Mouse (Mus musculus) ES-Bruce4 (cell line): Measurements from ENCODE around the gene Ssna1. TPM values are rescaled to one million over a fixed set of nuclear protein-coding genes. Genes with fewer than 3 reads are reported as not detected.
A peak's percentile ranks its signal among the peaks of the same experiment; 100 is the strongest.
"Not testable (repeated sequence)": the region's sequence is repeated elsewhere in the genome, so short reads cannot be mapped to it uniquely, and the experiment has no call there.

Experiments
- H3K27ac ChIP-seq: 2 replicates; pipeline ENCODE4 v1.5.1; 2012; ENCODE audit warnings: low read length, inconsistent platforms; ENCODE audit not compliant: insufficient read depth
- H3K27me3 ChIP-seq: 2 replicates; pipeline ENCODE4 v1.6.1; 2012; ENCODE audit warnings: mild to moderate bottlenecking, low read length, inconsistent platforms; ENCODE audit not compliant: control insufficient read depth, poor library complexity, insufficient read depth, severe bottlenecking
- H3K36me3 ChIP-seq: 2 replicates; pipeline ENCODE4 v1.6.1; 2012; ENCODE audit warnings: inconsistent platforms, mild to moderate bottlenecking, low read length, moderate library complexity; ENCODE audit not compliant: control insufficient read depth, poor library complexity, insufficient read depth, severe bottlenecking
- H3K4me1 ChIP-seq: one replicate; pipeline ENCODE4 v1.8.1; 2011; ENCODE audit warnings: low read length; ENCODE audit not compliant: control insufficient read depth, insufficient read depth
- H3K4me3 ChIP-seq: 2 replicates; pipeline ENCODE4 v1.5.1; 2011; ENCODE audit warnings: low read depth, mild to moderate bottlenecking, low read length
- H3K9ac ChIP-seq: 2 replicates; pipeline ENCODE4 v1.6.1; 2012; ENCODE audit warnings: low read depth, mild to moderate bottlenecking, inconsistent platforms; ENCODE audit not compliant: poor library complexity, severe bottlenecking
- H3K9me3 ChIP-seq: replicated peaks from 2 replicates; pipeline ENCODE4 v1.6.1; 2012; ENCODE audit warnings: mild to moderate bottlenecking, low read length, inconsistent platforms; ENCODE audit not compliant: control insufficient read depth, poor library complexity, insufficient read depth, severe bottlenecking
- CTCF ChIP-seq: IDR thresholded peaks from one replicate; pipeline ENCODE4 v1.8.1; 2011; ENCODE audit warnings: low read depth, low read length
- EP300 ChIP-seq: IDR thresholded peaks from 2 replicates; pipeline ENCODE4 v1.6.1; 2011; ENCODE audit warnings: low read depth, low read length; ENCODE audit not compliant: insufficient read depth
- POLR2A ChIP-seq: IDR thresholded peaks from one replicate; pipeline ENCODE4 v1.8.1; 2011; ENCODE audit warnings: low read length; ENCODE audit not compliant: insufficient read depth
- polyA plus RNA-seq: library from polyadenylated mRNA; stranded (reverse); fragments of >200 nt; gene quantifications from 2 replicates; pipeline ENCODE4 v1.2.4, GENCODE M21; 2011; ENCODE audit warnings: low read depth; ENCODE audit not compliant: missing spikeins, insufficient read depth, insufficient read length

The Ssna1 gene
- polyA plus RNA-seq, 1 experiment: 49.1 TPM

GRCm38 (mm10) chr2:25261870-25262269 lies 10.4 kb downstream of the Ssna1 start:
- peak overlapping the region; percentile 84 for H3K4me3 ChIP-seq
- no peaks in the 10 kb centered on the region for H3K36me3 ChIP-seq
- no peaks in the 10 kb centered on the region for H3K27me3 ChIP-seq
- peak overlapping the region; percentile 78 for H3K27ac ChIP-seq
- no peaks in the 10 kb centered on the region for H3K9me3 ChIP-seq
- peaks cover 5% of the 10 kb centered on the region for H3K4me1 ChIP-seq
- no peak for TF ChIP-seq EP300
- TF ChIP-seq POLR2A: no peak
- no peak for TF ChIP-seq CTCF
- H3K9ac ChIP-seq: peak overlapping the region; percentile 65

GRCm38 (mm10) chr2:25258887-25259286 lies 13.4 kb downstream of the Ssna1 start:
- Histone ChIP-seq H3K9me3 (no peaks in the 10 kb centered on the region), H3K27ac (no peak overlapping the region), H3K4me3 (no peak overlapping the region), H3K9ac (no peak overlapping the region), H3K27me3 (no peaks in the 10 kb centered on the region), H3K4me1 (peaks cover under 1% of the 10 kb centered on the region), H3K36me3 (no peaks in the 10 kb centered on the region)
- TF ChIP-seq CTCF: peak; percentile 23
- no peak for TF ChIP-seq POLR2A

DNA sequence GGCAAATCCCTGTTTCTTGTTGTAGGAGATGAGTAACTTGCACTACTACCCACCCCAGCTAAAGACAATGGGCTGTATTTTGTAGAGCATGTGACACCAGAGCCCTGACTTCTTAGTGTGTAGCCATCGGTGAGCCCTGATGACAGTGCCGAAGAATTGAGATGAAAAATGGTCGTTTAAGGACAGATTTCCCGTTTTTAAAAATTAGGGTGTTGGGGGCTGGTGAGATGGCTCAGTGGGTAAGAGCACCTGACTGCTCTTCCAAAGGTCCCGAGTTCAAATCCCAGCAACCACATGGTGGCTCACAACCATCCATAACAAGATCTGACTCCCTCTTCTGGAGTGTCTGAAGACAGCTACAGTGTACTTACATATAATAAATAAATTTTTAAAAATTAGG lies 15.0 kb downstream of the Ssna1 start:
- H3K27me3 ChIP-seq, H3K4me3 ChIP-seq, H3K9ac ChIP-seq, H3K9me3 ChIP-seq, H3K36me3 ChIP-seq, H3K4me1 ChIP-seq, H3K27ac ChIP-seq: not testable (repeated sequence)

DNA sequence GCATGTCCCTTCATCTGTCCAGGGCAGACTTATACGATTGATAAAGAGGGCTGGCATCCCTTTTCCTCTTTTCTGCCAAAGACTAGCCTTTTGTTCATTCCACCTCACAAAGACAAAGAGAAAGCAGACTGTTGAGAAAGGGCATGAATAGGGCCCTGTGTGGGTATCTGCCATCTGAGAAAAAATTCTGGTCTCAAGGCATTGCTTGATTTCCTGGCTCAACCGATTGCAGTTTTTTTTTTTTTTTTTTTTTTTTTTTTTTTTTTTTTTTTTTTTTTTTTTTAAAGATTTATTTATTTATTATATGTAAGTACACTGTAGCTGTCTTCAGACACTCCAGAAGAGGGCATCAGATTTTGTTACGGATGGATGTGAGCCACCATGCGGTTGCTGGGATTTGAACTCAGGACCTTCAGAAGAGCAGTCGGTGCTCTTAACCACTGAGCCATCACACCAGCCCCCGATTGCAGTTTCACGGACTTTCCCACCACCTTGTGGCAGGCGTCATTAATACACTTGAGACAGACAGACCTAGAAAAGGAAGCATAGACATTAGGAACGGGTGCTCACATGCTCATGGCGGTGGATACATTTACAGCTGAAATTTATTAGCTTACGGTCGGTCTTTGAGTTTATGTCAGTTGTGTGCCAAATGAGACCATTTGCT lies 15.7 kb downstream of the Ssna1 start:
- not testable (repeated sequence) for H3K27ac ChIP-seq
- peak overlapping the region; percentile 68 for H3K9ac ChIP-seq

DNA sequence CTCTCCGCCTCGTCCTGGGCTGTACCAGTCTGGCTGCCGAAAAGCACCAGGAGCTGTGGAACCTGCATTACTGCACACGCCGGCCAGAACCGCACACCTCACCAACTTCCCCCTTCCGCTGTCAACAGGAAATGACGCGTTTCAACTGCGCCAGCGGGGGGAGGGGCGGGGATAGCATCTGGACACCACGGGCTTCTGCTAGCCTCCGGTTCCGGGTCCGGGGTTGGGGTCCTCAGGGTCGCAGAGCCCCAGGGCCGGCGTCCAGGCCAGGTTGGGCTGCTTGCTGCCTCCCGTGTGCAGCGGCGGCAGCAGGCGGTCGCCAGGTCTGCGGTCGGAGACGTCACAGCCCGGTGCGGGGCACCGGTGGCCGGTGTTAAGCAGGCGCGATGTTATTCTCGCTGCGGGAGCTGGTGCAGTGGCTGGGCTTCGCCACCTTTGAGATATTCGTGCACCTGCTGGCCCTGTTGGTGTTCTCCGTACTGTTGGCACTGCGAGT lies 16.9 kb downstream of the Ssna1 start, which contains the start of gene Tmem203:
Gene Tmem203, plus strand, starts transcription at position 156 of the 496 bp plus-strand sequence.
- H3K27ac ChIP-seq: 0 out of 2 replicates have a peak within 1 kb of the TSS, but pooled peaks have one; percentile 2
- TF ChIP-seq CTCF (no peak), EP300 (peak; percentile 78), POLR2A (peak; percentile 66)

More for the DNA sequence above, 15.7 kb downstream of the Ssna1 start:
- H3K9me3 ChIP-seq, H3K36me3 ChIP-seq, H3K27me3 ChIP-seq, H3K4me1 ChIP-seq: not testable (repeated sequence)
- TF ChIP-seq CTCF: peak; percentile 34
- H3K4me3 ChIP-seq: peak overlapping the region; percentile 28

DNA sequence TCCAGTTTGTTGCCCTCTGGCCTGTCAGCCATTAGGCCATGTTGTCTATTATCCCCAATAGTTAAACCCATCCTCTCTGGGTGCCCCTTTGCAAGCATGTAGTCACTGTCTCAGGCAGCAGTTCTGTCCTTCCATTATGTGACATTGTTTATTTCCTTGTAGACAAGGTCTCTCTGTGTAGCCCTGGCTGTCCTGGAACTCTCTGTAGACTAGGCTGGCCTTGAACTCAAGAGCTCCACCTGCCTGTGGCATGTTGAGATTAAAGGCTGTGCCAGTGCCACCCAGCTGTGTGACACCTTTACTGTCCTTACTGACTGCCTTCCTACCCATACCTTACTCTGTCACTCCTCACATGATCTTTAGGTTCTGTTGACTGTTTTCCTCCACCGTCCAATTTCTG lies 19.9 kb downstream of the Ssna1 start:
- H3K27me3 ChIP-seq: no peaks in the 10 kb centered on the region

More for the DNA sequence above, 16.9 kb downstream of the Ssna1 start, which contains the start of gene Tmem203:
- Histone ChIP-seq H3K9me3 (no peaks in the 10 kb centered on the region), H3K27me3 (no peaks in the 10 kb centered on the region), H3K9ac (peak within 1 kb of the TSS; percentile 68), H3K4me3 (peak within 1 kb of the TSS; percentile 82), H3K36me3 (peaks cover 8% of the 10 kb centered on the region), H3K4me1 (no peaks in the 10 kb centered on the region)

More for the DNA sequence above, 19.9 kb downstream of the Ssna1 start:
- Histone ChIP-seq H3K4me3 (no peak overlapping the region), H3K4me1 (no peaks in the 10 kb centered on the region), H3K9me3 (no peaks in the 10 kb centered on the region), H3K27ac (no peak overlapping the region), H3K36me3 (peaks cover 19% of the 10 kb centered on the region), H3K9ac (no peak overlapping the region)
- TF ChIP-seq POLR2A (no peak), CTCF (peak; percentile 52), EP300 (no peak)
